Mouse (Mus musculus) lung, embryonic 16.5 days (tissue): ENCODE data around the gene Phldb2. TPM values are rescaled to one million over a fixed set of nuclear protein-coding genes. Genes with fewer than 3 reads are reported as not detected.

Experiments used
- ATAC-seq: fragments of 200-750 bp; cut with Nextera tagmentation; 2 replicates; pipeline ENCODE4 v1.8.0; 2017; ENCODE audit warnings: low read depth, mild to moderate bottlenecking, moderate library complexity
- H3K27ac ChIP-seq: fragments of 300-500 bp; sonication (generic); 2 replicates; pipeline ENCODE4 v1.5.1; 2014; ENCODE audit warnings: mild to moderate bottlenecking, control low read depth, low read length
- H3K27me3 ChIP-seq: fragments of 300-500 bp; sonication (generic); 2 replicates; pipeline ENCODE4 v1.6.1; 2014; ENCODE audit warnings: low read depth, low read length, mixed read lengths; ENCODE audit not compliant: control insufficient read depth, insufficient read depth
- H3K36me3 ChIP-seq: fragments of 300-500 bp; sonication (generic); 2 replicates; pipeline ENCODE4 v1.6.1; 2014; ENCODE audit warnings: low read length; ENCODE audit not compliant: control insufficient read depth, insufficient read depth
- H3K4me1 ChIP-seq: fragments of 300-500 bp; sonication (generic); replicated peaks from 2 replicates; pipeline ENCODE4 v1.6.1; 2014; ENCODE audit warnings: low read length, mixed read lengths; ENCODE audit not compliant: control insufficient read depth, insufficient read depth
- H3K4me2 ChIP-seq: fragments of 300-500 bp; sonication (generic); 2 replicates; pipeline ENCODE4 v1.6.1; 2014; ENCODE audit warnings: low read depth, low read length, control low read depth
- H3K4me3 ChIP-seq: fragments of 300-500 bp; sonication (generic); 2 replicates; pipeline ENCODE4 v1.5.1; 2014; ENCODE audit warnings: mild to moderate bottlenecking, low read length, control low read depth
- H3K9ac ChIP-seq: fragments of 300-500 bp; sonication (generic); 2 replicates; pipeline ENCODE4 v1.6.1; 2014; ENCODE audit warnings: low read length, control low read depth
- H3K9me3 ChIP-seq: fragments of 300-500 bp; sonication (generic); 2 replicates; pipeline ENCODE4 v1.6.1; 2016; ENCODE audit warnings: low read length; ENCODE audit not compliant: control insufficient read depth
- WGBS: fragments of 180-500 bp; shearing (Covaris S2); extraction: QIAGEN DNeasy Blood & Tissue Kit; methylation state at CpG from one replicate; pipeline ENCODE4 v1.1.7; 2014; 5-methylcytosine and 5-hydroxymethylcytosine counted together
- polyA plus RNA-seq: library from polyadenylated mRNA; unstranded; fragments of >200 nt; fragmentation: Nextera tagmentation; extraction: Ambion mirVana; gene quantifications from 2 replicates; pipeline ENCODE4 v1.2.1, GENCODE M21; 2015

The Phldb2 gene
- polyA plus RNA-seq, 1 experiment from 2014 or later = 59.4 TPM

DNA sequence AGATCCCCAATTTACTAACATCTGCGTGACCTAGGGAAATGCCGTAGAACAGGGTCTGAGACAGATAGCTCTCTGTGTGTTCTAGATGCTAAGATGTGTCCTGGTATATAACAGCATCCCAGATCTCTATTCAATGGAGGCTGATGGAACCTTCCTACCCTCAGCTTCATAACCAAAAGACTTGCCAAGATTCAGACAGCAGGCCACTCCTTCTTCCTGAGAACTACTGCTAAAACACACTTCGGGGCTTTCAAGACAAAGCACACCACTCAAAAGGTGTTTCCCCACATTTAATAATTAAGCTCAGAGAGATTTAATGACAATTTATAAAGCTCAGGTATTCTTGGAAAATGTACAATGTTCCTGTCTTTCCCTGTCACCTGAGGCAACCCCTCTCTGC lies 111.6 kb downstream of the Phldb2 start:
- Histone ChIP-seq H3K9ac (peak overlapping the region; percentile 81), H3K4me3 (peak overlapping the region; percentile 59), H3K27me3 (no peaks in the 10 kb centered on the region), H3K4me1 (peaks cover 46% of the 10 kb centered on the region), H3K9me3 (no peaks in the 10 kb centered on the region), H3K27ac (peak overlapping the region; percentile 78), H3K4me2 (peak overlapping the region; percentile 77), H3K36me3 (no peaks in the 10 kb centered on the region)
- 73% methylated on average over 3 of the region's 3 CpGs for WGBS
- no peak for ATAC-seq

DNA sequence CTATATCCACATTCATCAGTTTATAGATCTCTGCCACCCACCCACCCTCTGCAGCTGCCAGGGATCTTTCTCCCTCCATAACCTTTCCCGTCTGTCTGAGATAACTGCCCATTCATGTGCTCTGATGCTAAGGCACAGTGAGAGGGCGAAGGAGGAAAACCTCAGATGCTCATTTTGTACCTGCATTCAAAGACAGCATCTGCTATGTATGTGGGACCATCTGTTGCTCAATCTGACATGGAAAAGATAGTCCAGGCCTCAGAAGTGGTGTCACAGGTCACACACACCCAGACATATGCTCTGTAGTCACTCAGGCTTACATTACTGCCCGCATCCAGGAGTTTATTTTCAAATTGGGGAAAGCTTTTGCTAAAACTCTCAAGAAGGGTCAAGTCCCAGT lies 112.4 kb downstream of the Phldb2 start:
- no peak overlapping the region for H3K9ac ChIP-seq
- peaks cover 49% of the 10 kb centered on the region for H3K4me1 ChIP-seq
- H3K4me2 ChIP-seq = peak overlapping the region; percentile 77; the same call in 1 of the 2 replicates

GRCm38 (mm10) chr16:45837541-45838342 lies 115.7 kb downstream of the Phldb2 start:
- ATAC-seq = peak; percentile 79
- H3K4me1 ChIP-seq = peaks cover 51% of the 10 kb centered on the region
- no peaks in the 10 kb centered on the region for H3K9me3 ChIP-seq
- 0 out of 2 replicates have a peak overlapping the region, but pooled peaks have one; percentile 15 for H3K9ac ChIP-seq
- H3K4me2 ChIP-seq = peak overlapping the region; percentile 36
- H3K36me3 ChIP-seq = no peaks in the 10 kb centered on the region; the same call in 1 of the 2 replicates
- H3K27ac ChIP-seq = peak overlapping the region; percentile 53
- WGBS = 29% methylated on average over 5 of the region's 5 CpGs
- H3K27me3 ChIP-seq = no peaks in the 10 kb centered on the region
- no peak overlapping the region for H3K4me3 ChIP-seq

More for the DNA sequence above, 112.4 kb downstream of the Phldb2 start:
- Histone ChIP-seq H3K27me3 (no peaks in the 10 kb centered on the region), H3K9me3 (no peaks in the 10 kb centered on the region), H3K36me3 (no peaks in the 10 kb centered on the region), H3K4me3 (no peak overlapping the region), H3K27ac (no peak overlapping the region)
- ATAC-seq = no peak
- WGBS = 84% methylated on average over 3 of the region's 3 CpGs

- ATAC-seq = peak; percentile 47; the same call in 1 of the 2 replicates
- Histone ChIP-seq H3K9me3 (no peaks in the 10 kb centered on the region), H3K36me3 (peaks cover 5% of the 10 kb centered on the region), H3K4me2 (no peak overlapping the region), H3K27ac (peak overlapping the region; percentile 55), H3K4me3 (no peak overlapping the region), H3K4me1 (peaks cover 40% of the 10 kb centered on the region), H3K27me3 (no peaks in the 10 kb centered on the region), H3K9ac (no peak overlapping the region)
- WGBS = 13% methylated on average over 6 of the region's 6 CpGs
These were observed 120.7 kb downstream of the Phldb2 start for GRCm38 (mm10) chr16:45832747-45833108.

GRCm38 (mm10) chr16:45832061-45832746 lies 121.2 kb downstream of the Phldb2 start:
- 20% methylated on average over 8 of the region's 8 CpGs for WGBS
- Histone ChIP-seq H3K9me3 (no peaks in the 10 kb centered on the region), H3K4me1 (peaks cover 35% of the 10 kb centered on the region), H3K27me3 (no peaks in the 10 kb centered on the region), H3K4me3 (no peak overlapping the region), H3K36me3 (peaks cover 5% of the 10 kb centered on the region), H3K9ac (no peak overlapping the region), H3K27ac (peak overlapping the region; percentile 26; the same call in 1 of the 2 replicates), H3K4me2 (0 out of 2 replicates have a peak overlapping the region, but pooled peaks have one; percentile 15)
- ATAC-seq = peak; percentile 75

GRCm38 (mm10) chr16:45831094-45831872 lies 122.1 kb downstream of the Phldb2 start:
- Histone ChIP-seq H3K27me3 (no peaks in the 10 kb centered on the region), H3K4me2 (0 out of 2 replicates have a peak overlapping the region, but pooled peaks have one; percentile 15), H3K9ac (no peak overlapping the region), H3K4me3 (no peak overlapping the region), H3K36me3 (peaks cover 5% of the 10 kb centered on the region), H3K9me3 (no peaks in the 10 kb centered on the region), H3K27ac (peak overlapping the region; percentile 39), H3K4me1 (peaks cover 30% of the 10 kb centered on the region)
- ATAC-seq = no peak
- 38% methylated on average over 4 of the region's 4 CpGs for WGBS

GRCm38 (mm10) chr16:45830096-45830866 lies 123.1 kb downstream of the Phldb2 start:
- H3K4me2 ChIP-seq = no peak overlapping the region
- H3K9ac ChIP-seq = no peak overlapping the region
- H3K27ac ChIP-seq = peak overlapping the region; percentile 39
- WGBS = 51% methylated on average over 11 of the region's 11 CpGs
- peaks cover 7% of the 10 kb centered on the region for H3K36me3 ChIP-seq
- peaks cover 30% of the 10 kb centered on the region for H3K4me1 ChIP-seq
- ATAC-seq = peak; percentile 29
- no peak overlapping the region for H3K4me3 ChIP-seq
- no peaks in the 10 kb centered on the region for H3K9me3 ChIP-seq
- H3K27me3 ChIP-seq = no peaks in the 10 kb centered on the region

GRCm38 (mm10) chr16:45825309-45825708 lies 128.1 kb downstream of the Phldb2 start:
- Histone ChIP-seq H3K9me3 (no peaks in the 10 kb centered on the region), H3K27me3 (no peaks in the 10 kb centered on the region), H3K27ac (no peak overlapping the region), H3K36me3 (peaks cover 14% of the 10 kb centered on the region), H3K9ac (no peak overlapping the region), H3K4me2 (no peak overlapping the region), H3K4me3 (no peak overlapping the region), H3K4me1 (peaks cover 3% of the 10 kb centered on the region; the same call in 1 of the 2 replicates)
- WGBS = 82% methylated on average over 10 of the region's 10 CpGs
- ATAC-seq = no peak
